Mouse (Mus musculus) Muller cell, postnatal 12 days (primary cell): ENCODE results near the gene Cavin1.

Source experiments
- DNase-seq: peaks from one replicate; pipeline ENCODE4 v3.0.0-alpha.2; 2015; ENCODE audit errors: inconsistent ontology term

Cavin1 gene

GRCm38 (mm10) chr11:100981236-100981635, 10.5 kb upstream of the Cavin1 start:
- no peak for DNase-seq

DNA sequence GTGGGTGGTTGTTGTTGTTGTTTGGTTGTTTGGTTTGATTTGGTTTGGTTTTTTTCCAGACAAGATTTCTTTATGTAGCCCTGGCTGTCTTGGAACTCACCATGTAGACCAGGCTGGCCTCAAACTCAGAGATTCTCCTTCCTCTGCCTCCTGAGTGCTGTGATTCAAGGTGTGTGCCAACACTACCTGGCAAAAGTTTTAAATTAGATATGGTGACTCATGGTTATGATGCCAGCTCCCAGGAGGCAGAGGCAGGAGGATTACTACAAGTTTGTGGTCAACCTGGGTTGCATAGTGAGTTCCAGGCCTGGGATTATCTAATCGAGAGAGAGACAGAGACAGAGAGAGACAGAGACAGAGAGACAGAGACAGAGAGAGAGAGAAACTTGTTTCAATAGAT, 9.8 kb upstream of the Cavin1 start:
- DNase-seq, result no peak

DNA sequence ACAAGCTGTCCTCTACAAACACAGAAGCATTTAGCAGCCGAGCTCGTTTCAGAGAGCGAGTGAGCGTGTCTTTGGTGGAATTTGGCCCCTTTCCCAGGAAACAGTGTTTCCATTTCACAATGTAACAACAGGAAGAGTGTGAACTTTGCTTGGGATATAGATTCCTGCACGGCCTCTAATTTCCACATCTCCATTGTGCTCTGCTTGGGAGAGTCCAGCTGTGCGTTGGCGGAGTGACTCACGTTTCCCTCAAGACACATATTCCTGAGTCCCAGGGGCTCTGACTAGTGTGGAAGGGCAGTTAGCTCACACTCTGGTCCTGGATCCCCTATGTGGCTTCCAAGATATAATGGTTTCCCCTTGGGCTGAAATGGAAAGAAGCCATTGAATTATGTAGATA, 9.2 kb upstream of the Cavin1 start:
- DNase-seq, result peak; percentile 89

- no peak for DNase-seq
Observed at GRCm38 (mm10) chr11:100975241-100975640, 4.6 kb upstream of the Cavin1 start.

- peak; percentile 73 for DNase-seq
Observed at GRCm38 (mm10) chr11:100974381-100974970, 3.8 kb upstream of the Cavin1 start.

DNA sequence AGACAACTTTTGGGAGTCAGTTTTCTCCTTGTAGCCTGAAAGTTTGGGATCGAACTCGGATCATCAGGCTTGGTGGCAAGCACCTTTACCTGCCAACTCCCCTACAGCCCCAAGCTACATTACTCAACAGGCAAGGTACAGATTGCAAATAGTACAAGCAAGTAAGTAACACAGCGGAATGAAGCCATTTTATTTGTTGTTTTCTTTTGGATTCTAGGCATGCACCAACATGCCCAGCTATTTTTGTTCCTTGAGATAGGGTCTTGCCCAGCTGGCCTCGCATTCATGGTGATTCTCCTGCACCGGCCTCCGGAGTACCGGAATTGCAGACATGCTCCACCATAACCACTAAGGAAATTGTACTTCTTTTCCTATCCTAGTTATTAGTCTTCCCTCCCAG, 2.6 kb upstream of the Cavin1 start:
- no peak for DNase-seq

DNA sequence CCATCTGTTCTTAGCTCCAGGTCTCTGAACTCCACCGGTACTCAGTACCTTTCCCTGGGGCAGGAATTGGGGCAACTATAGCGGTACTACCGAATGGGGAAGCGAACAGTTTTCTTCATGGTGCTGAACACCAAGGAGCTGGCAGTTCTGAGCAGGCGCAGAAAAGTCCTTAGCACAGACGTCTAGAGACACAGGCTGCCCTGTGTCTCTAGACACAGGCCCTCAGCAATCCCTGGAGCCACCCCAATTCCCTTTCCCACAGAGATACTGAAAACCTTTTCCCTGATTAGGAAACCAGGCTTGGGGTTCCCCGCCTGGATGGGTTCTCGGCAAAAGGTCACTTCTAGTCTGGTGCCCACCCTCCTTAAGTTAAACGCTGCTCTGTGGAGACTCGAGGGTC, 768 bp upstream of the Cavin1 start:
- DNase-seq, result no peak

DNA sequence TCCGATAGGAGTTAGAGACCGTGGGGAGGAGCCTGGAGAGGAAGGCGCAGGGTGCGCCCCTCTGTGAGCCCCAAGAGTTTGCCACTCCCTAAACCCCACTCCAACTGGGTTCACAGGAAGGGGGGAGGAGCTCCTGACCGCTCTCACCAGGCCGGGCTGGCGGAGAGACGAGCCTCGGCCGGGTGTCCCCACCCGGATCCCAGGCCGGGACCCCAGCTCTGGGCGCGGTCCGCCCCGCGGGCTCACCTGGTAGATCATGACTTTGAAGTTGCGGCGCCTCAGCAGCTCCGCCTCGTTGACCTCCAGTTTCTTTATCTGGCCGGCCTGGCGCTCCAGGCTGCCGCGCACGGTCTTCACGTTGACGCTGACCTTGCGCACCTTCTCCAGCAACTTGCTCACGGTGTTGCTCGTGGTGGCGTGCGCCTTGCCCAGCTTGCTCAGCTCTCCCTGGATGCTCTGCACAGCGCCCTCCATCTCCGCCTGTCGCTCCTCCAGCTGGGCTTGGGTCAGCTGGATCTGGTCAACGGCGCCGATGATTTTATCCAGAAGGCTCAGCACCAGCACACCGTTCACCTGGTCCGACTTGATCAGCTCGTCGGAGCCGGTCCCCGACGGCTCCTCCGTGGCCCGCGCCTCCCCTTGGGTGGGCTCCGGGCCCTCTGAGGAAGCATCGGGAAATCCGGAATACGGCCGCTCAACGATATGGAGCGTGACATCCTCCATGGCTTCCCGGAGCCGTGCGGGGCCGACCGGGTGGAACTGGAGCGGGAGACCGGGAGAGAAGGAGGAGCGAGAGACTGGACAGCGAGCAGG, 737 bp downstream of the Cavin1 start:
- DNase-seq, result peak; percentile 84

- peak; percentile 75 for DNase-seq
Observed at GRCm38 (mm10) chr11:100969189-100969743, 1.4 kb downstream of the Cavin1 start.

DNA sequence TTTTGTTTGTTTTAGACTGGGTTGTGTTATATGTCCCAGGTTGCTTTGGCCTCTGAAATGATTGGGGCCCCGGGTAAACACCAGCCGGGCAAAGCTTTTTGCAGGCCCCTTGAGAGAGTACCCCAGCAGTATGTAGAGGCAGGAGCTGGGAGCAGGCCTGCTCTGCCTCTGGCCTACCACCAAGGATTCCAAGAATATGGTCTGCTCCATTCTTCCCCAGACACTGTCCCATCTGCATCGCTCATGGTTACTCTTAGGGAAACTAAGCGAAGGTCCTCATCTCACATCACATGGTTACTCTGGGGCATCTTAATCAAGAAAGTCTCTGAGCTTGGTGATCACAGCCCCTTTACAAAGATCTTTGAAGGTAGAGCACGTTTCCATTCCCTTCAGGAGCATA, 2.2 kb downstream of the Cavin1 start:
- no peak for DNase-seq

GRCm38 (mm10) chr11:100967881-100968420, 2.7 kb downstream of the Cavin1 start:
- DNase-seq, result no peak

DNA sequence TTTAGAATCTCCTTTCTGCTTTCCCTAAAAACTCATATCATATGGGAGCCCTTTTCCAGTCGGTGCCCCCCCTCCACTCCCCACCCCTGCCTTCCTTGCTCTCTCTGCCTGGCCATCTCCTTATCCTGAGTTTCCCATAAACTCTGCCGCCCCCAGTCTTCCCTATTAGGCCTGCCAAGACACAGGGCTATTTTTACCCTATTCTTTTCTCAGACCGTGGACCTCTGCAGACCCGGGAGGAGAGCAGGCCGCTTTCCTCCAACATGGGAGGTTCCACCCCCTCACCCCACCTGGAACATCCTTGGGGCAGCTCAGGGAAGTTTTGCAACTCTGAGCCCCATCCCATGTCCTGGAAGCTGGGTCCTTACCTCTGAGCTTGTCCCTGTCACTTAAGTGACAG, 3.3 kb downstream of the Cavin1 start:
- no peak for DNase-seq

DNA sequence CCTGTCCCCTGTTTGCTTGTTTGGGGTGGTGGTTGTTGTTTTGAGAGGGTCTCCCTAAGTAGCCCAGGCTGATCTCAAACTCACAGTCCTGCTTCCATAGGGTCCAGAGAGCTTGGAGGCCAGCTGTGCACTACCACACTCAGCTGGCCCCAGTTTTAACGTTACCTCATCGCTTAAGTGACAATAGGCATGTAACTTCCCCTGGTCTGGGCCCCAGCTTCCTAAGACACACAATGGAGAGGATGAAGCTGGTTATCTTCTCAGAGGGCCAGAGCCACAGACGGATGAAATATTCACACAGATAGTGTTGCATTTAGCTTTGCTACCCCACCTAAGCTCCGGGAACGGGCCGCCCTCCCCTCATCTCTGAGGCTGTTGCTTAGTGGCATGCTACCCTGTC, 4.9 kb downstream of the Cavin1 start:
- no peak for DNase-seq

GRCm38 (mm10) chr11:100964901-100965542, 5.7 kb downstream of the Cavin1 start:
- no peak for DNase-seq

GRCm38 (mm10) chr11:100964180-100964579, 6.5 kb downstream of the Cavin1 start:
- no peak for DNase-seq

- DNase-seq, result no peak
Observed at GRCm38 (mm10) chr11:100963647-100964046, 7.0 kb downstream of the Cavin1 start.

- DNase-seq, result peak; percentile 88
Observed at GRCm38 (mm10) chr11:100962371-100962911, 8.2 kb downstream of the Cavin1 start.

DNA sequence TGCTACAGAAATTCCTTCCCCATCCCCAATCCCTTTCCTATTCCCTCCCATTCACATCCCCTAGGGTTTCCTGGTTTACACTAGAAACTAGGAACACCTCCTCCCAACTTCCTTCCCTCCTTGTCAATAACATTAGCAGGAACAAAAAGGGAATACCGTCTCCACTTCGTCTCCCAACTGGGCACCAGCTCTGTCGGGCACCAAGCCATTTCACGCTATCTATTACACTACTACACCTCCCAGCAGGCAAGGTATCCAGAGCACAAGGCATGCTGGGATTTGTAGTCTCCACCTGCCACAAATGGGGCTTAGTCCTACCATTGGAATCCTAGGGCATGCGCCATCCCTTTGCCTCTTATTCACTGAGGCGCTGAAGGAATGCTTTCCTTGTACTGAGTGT, 10.1 kb downstream of the Cavin1 start:
- DNase-seq, result no peak

GRCm38 (mm10) chr11:100959826-100960225, 10.9 kb downstream of the Cavin1 start:
- DNase-seq, result no peak

DNA sequence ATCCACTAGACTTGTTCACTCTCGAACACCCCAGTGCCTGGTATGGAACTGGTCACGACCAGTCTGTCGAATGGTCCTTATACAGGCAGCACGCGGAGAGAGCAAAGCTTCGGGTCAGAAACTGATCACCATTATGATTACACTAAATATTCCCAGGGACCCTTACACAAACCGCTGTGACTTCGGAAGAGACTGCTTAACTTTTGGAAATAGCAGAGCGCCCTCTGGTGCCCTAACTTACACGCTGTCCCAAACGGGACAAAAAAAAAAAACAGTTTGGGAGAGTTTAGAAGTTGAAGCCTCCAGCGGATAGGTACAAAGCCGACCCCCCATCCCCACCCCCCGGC, 11.2 kb downstream of the Cavin1 start:
- no peak for DNase-seq

DNA sequence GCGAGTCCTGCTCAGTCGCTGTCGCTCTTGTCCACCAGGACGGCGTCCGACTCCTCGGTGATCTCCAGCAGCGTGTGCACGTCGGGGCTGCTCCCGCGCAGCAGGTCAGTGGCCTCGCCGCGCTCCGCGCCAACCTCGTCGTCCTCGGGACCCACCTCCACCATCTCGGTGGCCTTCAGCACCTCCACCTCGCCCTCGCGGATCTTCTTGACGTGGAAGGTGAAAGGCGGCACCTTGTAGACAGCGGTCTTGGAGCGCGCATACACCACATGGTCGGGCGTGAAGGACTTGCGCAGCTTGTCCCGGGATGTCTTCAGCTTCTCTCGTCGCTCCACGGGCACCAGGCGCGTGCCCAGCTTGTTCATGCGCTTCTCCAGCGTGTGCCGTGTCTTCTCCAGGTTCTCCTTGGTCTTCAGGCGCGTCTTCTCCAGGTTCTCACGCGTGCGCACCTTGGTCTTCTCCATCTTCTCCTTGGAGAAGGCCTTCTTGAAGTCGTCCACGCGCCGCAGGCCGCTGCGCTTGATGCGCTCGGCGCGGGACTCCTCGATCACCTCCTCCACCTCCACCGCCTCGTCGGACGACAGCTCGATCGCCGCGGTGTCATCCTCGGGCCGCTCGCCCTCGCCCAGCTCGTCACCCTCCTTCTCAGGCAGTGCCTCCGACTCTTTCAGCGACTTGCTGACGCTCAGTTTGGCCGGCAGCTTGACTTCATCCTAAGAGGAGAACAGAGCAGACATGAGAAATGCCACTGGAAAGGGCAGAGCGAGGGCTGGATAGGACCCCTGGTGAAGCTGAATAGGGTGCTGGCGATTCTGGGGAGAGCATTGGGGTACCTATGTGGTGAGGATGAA, 11.8 kb downstream of the Cavin1 start:
- DNase-seq, result no peak
